Mouse (Mus musculus): ENCODE results near the gene Dmbx1.

Dmbx1 gene

DNA sequence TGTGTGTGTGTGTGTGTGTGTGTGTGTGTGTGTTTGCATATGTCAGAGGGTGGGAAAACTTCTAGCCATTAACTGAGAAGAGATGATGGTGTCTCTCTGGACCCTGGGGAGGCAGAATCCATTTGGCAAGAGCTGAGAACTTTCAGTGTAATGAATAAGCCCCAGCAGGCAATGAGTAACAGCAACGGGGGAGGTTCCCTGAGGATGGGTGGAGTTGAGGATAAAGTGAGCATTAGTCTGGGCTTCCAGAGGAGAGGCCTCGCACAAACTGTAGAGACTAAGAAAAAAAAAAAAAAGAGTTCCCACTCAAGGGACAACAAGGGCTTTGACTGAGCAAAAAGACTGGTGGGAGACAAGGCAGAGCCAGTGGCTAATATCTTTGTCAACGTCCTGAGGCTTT lies 45.4 kb downstream of the Dmbx1 start:
- no peak for DNase-seq (ENCODE audit: low read depth in 1 of 2, low spot score in 2 of 2)

DNA sequence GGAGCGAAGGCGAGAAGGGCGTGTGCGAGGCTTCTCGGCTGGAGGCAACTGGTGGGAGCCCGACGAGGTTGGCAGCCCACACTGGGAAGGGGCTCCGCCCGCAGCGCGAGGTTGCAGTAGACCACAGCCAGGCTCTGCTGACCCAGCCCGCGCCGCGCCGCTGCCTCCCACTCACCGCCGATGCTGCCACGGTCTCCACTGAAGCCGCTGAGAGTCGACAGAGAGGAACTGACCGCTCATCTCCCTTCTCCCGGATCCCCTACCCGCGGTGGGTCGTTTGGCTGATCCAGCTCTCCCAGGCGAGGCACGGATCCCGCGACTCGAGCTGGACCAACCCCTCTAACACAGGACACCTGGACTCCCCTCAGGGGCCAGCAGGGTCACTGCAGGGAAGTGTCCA lies 49.2 kb downstream of the Dmbx1 start, which contains the start of gene 6430628N08Rik:
6430628N08Rik (plus strand) TSS at position 113 of the 400 bp plus-strand sequence.
- DNase-seq (ENCODE audit: low read depth in 1 of 2, low spot score in 2 of 2) = no peak

GRCm38 (mm10) chr4:115890066-115890465 lies 49.7 kb downstream of the Dmbx1 start:
- DNase-seq (ENCODE audit: low read depth in 1 of 2, low spot score in 2 of 2) = no peak

- DNase-seq (ENCODE audit: low read depth in 1 of 2, low spot score in 2 of 2) = no peak
Measured at GRCm38 (mm10) chr4:115886875-115887274, 52.9 kb downstream of the Dmbx1 start.

DNA sequence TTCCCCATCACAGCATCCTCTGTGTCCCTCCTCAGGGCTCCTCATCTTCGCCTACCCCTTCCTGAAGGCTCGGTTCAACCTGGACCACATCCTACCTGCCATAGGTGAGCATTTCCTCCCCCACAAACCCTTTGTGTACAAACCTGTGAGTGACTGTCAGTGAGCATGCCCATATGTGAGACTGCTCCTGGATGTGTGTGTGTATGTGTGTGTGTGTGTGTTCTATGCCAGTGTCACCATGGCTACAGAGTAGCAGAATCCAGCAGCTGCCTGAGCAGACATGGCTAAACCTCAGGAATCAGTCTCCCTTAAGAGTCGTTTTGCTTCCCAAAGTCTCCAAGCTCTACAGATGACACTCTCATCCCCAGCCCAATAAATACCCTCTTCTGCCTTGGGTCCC lies 53.9 kb downstream of the Dmbx1 start:
- DNase-seq (ENCODE audit: low read depth in 1 of 2, low spot score in 2 of 2) = no peak

DNA sequence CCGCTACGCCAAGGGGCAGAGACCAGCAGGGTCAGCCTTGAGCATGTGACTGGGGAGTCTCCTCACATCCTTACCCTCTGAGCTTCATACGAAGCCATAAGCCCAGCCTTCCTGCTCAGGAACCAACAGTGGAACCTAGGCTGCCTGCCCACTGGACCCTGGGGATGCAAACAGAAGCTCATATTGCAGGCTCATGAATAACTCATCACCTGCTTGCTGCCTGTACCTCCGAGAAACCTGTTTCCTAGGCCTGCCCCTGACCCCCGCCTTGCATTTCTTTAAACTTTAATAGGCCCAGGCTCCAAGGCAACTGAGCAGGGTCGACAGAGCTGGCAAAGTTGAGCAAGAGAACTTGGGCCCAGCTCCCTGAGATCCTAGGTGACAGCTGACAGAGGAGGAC lies 55.7 kb downstream of the Dmbx1 start, which contains the start of gene Kncn:
Kncn (plus strand) TSS at position 379 of the 400 bp plus-strand sequence.
- no peak for DNase-seq (ENCODE audit: low read depth in 1 of 2, low spot score in 2 of 2)

DNA sequence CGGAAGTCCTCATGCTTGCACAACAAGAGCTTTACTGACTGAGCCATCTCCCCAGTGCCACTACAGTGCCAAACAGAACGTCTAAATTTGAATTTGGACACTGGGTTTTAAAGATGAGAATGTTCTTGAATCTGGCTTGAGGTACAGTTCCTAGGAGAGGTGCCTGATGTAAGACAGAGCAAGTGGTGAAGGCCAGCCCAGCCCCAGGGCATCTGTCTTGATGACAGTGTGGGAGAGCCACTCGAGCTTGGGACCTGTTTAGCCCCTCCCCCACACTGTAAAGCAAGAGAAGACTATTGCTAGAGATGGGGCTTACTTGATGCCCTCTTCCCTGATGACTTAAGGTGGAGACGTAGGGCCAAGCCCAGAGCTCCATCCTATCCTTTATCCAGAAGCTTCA lies 57.5 kb downstream of the Dmbx1 start:
- DNase-seq (ENCODE audit: low read depth in 1 of 2, low spot score in 2 of 2) = no peak

DNA sequence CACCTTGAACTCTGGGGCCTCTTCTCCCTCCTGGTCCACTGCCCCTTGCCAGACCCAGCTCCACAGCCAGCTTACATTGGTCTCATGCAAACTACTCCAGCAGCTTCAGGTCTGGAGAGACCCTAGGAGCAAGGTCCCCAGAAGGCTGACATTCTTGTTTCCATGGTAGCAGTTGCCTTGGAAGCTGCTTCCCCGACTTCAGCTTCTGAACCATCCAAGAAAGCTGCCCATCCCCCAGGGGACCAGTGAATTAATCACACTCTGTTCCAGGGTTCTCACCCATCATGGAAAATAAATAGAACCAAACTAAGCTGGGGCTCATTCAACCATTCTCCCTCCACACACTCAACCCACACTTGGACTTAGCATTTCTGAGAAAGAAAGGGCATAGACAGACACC lies 58.5 kb downstream of the Dmbx1 start:
- no peak for DNase-seq (ENCODE audit: low read depth in 1 of 2, low spot score in 2 of 2)

GRCm38 (mm10) chr4:115878828-115879227 lies 60.9 kb downstream of the Dmbx1 start:
- no peak for DNase-seq (ENCODE audit: low read depth in 1 of 2, low spot score in 2 of 2)

- DNase-seq (ENCODE audit: low read depth in 1 of 2, low spot score in 2 of 2) = no peak
Measured at GRCm38 (mm10) chr4:115878216-115878678, 61.5 kb downstream of the Dmbx1 start.

DNA sequence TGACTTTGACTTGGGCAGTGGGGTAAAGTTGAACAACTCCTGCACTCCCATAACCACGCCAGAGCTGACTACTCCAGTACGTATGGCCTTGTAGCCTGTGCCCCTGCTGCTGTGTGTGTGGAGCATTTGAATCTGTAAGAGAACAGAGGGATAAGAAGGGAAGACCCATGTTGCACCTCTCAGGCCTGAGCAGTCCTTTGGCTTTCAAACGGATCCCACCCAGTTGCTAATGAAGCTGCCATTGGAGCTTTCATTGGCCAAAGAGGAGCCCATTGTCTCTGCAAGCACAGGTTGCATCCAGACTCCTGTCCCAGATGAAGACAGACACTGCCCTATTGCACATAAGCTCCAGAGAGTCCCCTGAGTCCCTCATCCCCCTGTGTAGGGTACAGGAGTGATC lies 66.5 kb downstream of the Dmbx1 start:
- DNase-seq (ENCODE audit: low read depth in 1 of 2, low spot score in 2 of 2) = no peak

GRCm38 (mm10) chr4:115869512-115870210 lies 70.1 kb downstream of the Dmbx1 start:
- DNase-seq (ENCODE audit: low read depth in 1 of 2, low spot score in 2 of 2) = no peak

All from monocyte, adult 2 months (primary cell).